Mouse (Mus musculus) gastrocnemius, adult 8-10 months (tissue): Measurements from ENCODE around the gene Mbnl1. TPM values are rescaled to one million over a fixed set of nuclear protein-coding genes. Genes with fewer than 3 reads are reported as not detected.

ENCODE experiments used
- DNase-seq, 2 experiments: peaks; one replicate each; pipeline ENCODE4 v3.0.0; 2022; ENCODE audit warnings: low spot score in 2 of 2
- total RNA-seq, 4 experiments: library from RNA; stranded (reverse); gene quantifications; 2 replicates each; pipeline ENCODE4 v1.2.4; 2022

Gene Mbnl1
- total RNA-seq, 4 experiments from 2014 or later, result 579 to 697 (median 625) TPM

- DNase-seq, result peak in 1 of 2 experiments; percentile 36
Observed at GRCm38 (mm10) chr3:60516054-60516674, 43.5 kb downstream of the Mbnl1 start.

- no peak for DNase-seq
Observed at GRCm38 (mm10) chr3:60517234-60517787, 44.7 kb downstream of the Mbnl1 start.

DNA sequence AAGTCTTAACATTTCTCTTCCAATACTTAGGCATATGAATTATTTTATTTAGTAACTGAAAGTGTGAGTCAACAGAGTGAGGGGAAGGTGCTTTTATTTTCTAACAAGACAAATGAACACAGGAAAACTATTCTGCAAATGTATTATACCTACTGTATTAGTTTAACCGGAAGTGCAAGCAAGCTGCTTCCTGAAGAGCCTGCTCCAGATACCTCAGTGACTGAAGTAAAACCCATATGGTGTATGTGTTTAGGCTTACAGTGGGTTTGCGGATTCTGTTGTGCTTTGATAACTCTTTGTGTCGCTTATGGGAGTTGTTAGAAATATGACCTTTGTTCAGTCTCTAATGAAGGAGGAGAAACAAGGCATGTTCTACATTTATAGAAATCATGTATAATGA lies 46.7 kb downstream of the Mbnl1 start:
- DNase-seq, result no peak

DNA sequence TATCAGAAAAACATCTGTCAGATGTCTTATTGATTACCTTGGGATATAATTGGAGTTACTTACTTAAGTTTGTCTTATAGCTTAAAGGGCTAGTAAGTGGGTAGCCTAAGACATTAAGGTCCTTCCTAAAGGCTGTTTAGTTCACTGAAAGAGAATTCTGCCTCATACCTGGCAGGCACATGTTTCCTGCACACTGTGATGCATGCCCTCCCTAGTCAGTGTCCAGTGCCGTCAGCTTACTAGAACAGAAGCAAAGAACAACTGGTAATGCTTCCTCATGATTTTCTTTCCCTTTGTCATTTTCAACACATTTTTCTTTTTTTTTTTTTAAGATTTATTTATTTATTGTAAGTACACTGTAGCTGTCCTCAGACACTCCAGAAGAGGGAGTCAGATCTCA lies 51.5 kb downstream of the Mbnl1 start:
- no peak for DNase-seq

DNA sequence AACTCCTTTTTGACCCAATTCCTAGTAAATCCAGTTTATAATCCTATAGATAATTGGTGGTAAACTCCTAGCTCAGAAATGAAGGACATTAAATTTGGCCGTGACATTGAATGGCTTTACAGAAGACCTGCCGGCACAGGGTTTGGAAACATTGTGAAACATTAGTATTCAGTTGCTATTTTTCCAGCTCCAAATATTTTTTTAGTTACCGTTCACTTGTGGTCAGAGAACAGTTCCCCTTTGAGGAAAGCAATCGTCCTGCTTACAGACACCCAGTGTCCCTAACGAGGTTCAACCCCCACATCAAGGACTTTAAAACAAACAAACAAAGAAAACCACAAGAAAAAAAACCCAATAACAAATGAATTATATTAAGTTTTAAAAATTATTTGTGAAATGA lies 58.7 kb downstream of the Mbnl1 start:
- no peak for DNase-seq

DNA sequence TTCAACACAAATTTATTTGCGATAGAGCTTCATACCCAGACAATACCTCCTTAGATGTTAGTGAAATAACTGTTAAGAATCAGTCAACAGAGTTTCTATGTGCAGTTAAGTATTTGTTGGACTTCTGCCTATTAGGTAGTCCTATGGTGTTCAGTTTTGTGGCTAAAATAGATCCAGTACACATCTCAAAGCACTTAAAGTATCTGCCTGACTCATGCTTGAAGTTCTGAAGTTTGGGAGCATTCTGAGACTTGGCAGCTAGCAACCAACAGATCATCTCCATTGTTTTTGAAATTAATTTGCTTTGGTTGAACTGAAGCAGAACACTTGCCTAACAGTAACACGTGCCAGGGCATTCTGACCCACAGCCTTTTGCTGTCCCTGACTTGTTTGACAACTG lies 59.2 kb downstream of the Mbnl1 start:
- no peak for DNase-seq

DNA sequence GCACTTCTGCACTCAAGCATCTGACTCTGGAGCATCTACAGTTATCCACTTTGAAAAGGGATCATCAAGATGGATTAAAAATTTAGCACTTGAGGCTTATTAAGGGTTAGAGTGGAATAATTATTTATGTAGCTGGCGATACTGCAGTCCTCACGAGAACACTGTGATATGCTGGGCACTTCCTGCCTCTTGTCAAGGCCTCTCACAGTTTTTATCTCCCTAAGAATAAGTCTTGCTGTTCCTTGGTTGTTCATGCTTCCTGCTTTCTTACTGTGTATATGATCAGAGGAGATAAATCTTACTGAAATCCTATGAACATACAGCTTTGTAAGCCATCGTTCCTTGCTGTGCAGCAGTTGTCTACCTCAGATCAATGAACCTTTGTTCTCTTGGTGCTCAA lies 62.6 kb downstream of the Mbnl1 start:
- DNase-seq, result no peak

- no peak for DNase-seq
Observed at GRCm38 (mm10) chr3:60537063-60537462, 64.4 kb downstream of the Mbnl1 start.

DNA sequence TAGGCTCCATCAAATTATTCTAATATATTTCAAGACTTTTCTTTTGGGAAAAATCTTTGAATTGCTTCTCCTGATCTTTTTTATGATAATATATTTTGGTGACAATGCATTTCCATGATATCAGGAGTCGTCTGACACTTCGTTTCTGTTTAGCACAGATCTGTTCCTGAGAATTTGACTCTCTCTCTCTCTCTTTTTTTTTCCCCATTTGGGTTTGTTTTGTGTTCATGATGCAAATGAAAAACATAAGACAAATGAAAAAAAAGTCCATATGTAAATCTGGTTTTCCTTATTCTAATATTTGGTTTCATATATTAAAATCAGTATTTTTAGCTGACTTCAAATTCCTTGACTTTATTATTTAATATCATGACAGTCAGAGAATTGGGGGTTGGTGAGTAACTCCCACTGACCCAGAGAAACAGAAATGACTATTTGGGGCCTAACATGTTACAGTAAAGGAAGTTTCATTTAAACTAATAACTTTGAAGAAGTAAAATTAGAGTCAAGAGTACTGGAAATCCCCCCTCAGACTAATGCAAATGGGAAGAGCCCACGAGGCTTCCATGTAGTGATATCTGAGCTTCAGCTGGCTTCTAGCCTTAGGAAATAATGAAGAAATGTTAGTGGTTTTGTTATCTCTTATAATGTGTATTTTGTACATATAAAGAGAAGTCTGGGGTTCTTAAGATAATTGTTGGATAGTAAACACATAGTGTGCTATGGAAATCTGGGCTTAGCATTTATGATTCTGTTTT lies 65.8 kb downstream of the Mbnl1 start:
- DNase-seq, result no peak

GRCm38 (mm10) chr3:60541121-60541520 lies 68.5 kb downstream of the Mbnl1 start:
- DNase-seq, result no peak

- no peak for DNase-seq
Observed at GRCm38 (mm10) chr3:60546196-60546595, 73.6 kb downstream of the Mbnl1 start.

DNA sequence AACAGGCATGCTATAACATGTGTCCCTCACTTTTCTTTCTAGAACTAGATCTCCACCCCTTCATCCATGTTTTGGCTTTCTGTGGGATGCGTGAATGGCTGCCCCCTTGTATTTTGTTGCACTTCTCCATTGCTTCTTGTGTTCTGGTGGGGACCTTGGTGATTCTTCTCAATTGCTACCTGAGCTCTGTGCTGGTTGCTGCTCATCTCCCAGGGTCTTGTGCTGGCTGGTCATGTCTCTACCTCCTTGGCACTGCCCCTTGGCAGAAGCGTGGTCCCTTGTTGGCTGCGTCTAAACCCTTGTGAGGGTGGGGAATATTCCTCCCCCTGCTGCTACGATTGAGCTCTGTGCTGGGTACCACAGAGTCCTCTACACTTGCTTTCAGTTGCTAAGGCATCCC lies 74.3 kb downstream of the Mbnl1 start:
- DNase-seq, result no peak

DNA sequence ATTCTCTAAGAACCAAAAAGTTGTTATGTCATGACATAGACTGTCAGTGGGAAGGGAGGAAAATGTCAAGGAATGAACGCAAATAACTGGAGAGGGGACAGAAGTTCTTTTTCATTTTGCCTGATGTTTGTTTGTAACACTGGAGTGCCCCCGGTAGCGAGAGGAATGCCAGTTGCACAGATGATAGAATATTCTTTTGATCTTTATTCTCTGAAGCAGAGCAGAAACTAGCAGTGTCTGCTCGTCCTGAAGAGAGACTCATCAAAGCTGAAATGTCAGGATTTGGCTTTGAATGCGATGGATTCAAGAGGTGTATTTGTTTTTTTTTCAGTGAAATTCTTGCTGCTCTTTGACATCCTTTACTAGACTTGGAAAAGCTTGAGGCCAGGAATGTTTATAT lies 77.9 kb downstream of the Mbnl1 start:
- DNase-seq, result no peak

DNA sequence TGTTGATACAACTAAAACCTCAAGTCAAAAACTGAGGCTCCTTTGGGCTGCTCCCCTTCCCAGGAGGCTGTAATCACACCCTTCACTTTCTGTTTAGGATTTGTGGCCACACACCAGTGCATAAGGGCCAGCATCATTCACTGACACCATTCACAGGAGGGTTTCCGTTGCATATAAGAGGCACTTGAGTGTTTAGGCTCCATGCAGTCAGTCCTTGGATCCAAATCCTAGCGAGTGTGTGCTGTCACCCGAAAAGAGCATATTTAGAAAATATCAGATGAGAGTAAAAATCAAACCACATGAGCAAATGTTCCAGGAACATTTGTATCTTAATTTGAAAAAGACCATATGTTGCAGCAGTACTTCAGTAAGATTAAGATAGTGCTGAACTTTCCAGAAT lies 79.0 kb downstream of the Mbnl1 start:
- DNase-seq, result no peak

DNA sequence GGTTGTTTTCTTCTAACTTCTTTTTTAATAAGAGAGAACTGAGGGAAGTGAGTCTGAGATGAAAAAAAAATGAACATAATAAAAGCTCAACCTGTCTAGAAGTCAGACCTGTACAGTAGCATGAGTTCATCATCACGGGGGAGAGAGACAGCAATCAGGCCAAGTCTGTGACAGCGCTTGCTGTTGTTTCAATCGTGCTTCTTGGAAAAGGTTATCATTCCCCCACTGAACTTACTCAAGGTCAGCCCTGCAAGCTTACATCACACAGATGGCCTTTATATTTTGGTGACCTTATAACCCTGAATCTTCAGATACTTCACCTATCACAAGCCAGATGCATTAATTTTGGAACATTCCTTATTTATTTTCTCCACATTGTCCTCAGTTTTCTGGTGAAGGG lies 80.4 kb downstream of the Mbnl1 start:
- DNase-seq, result no peak

DNA sequence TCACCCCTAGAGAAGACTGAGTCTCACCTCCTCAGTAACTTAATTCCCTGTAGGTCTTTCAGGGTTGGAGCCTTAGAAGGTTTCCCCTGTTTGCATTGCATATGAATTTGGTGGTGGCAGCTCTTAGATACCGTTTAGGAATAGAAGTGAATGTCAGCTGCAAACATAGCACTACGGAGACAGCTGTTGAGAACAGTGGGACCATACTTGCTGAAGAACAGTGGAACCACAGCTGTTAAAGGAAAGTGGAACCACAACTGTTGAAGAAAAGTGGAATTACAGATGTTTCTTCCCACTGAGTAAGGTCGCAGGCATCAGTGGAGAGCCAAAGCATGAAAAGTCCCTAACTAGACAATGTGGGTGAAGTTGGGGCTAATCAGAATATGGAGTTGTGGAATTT lies 84.0 kb downstream of the Mbnl1 start:
- no peak for DNase-seq

DNA sequence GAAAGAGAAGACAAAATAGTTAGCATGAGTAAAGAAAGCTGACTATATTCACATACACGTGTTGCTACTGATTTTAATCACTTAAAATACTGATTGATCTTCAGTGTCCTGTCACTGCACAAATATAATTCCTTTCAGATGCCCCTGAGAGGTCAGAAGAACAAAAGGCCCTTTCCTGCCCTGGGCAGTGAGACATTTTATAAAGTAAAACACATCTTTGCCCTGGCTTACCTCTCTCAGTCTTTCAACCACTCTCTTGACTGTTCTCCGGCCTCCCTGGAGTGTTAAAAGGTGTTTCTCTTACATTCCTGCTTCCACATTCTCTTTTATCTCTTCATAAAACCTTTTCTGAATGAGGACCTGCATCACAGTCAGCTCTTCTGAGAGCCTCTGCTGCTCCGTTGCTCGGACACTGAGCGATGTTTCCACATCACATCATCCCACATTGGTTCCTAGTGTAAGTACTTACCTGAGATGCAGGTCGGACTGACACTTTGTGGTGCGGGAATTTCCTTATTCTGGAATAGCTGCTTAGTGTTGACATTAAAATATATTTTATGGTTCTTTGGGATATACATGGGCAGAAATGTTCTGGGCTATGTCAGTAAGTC lies 85.7 kb downstream of the Mbnl1 start:
- no peak for DNase-seq

GRCm38 (mm10) chr3:60559762-60560161 lies 87.1 kb downstream of the Mbnl1 start:
- no peak for DNase-seq

- DNase-seq, result no peak
Observed at GRCm38 (mm10) chr3:60563529-60564243, 91.1 kb downstream of the Mbnl1 start.

DNA sequence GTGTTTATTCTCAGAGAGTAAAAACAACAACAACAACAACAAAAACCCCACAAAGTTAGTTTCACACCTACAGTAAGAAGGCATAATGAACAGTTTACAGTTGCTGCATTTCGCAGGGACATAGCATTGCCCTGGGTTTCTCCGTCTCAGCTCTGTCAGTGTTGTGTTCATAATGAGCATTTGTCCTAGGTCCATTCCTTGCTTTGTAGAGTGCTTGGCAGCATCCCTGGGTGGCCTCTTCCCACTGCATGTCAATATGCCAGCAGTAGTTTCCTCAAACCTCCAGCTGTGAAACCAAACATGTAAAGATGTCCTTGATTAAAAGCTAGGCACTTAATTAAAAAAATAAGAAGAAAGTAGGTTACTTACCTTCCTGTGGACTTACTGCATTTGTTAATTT lies 91.6 kb downstream of the Mbnl1 start:
- no peak for DNase-seq

GRCm38 (mm10) chr3:60565204-60565603 lies 92.6 kb downstream of the Mbnl1 start:
- DNase-seq, result no peak

DNA sequence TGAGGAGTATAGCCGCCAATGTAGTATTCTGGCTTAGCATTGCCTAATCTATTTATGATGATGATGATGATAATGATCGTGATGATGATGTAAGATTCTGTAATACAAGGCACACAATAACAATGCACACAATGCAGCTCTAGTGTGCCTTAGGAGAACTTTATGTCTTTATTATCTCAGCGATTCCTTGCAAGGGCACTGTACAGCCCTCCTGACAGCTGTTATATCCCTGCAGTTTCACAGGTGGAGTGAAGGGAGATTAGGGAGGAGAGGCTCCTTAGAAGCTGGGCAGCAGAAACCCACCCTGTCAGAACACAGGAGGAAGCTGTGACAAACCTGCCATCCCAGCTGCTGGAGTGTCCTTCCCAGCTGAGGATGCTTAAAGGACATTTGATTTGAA lies 93.3 kb downstream of the Mbnl1 start:
- DNase-seq, result no peak
